ENCODE assay signal across 9 mouse cellular contexts in the genomic region with DNA sequence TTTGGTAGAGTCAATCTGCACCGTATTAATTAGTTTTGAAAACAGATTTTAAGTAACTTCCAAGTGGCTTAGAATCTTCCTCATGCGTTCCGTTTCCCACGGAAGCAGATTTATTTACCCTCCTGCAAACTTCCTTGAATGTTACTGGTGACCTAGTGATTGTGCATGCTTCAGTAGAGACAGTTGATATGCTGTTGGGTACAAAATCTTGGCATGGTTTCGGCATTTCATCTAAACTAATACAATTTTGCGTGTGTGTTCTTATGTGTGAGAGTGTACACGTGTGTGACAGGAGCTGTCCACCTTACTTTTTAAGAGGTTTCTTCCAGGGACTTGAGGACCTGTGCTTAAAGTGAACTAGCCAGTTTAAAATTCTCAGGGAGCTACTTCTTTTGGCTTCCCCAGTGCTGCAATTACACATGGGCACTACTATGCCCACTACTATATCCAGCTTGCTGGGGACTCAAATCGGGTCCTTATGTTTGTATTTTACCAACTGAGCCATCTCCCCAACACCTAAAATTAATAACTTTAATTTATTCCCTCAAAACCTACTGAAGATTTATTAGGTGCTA. TPM values are rescaled to one million over a fixed set of nuclear protein-coding genes. Genes with fewer than 3 reads are reported as not detected.
DNase-seq lines count a peak whose midpoint lies in the region; ATAC-seq lines count a peak whose summit lies in the region.
"Had no signal": no experiment of that assay in that cellular context is flagged by ENCODE, and none has a peak within 500 bp of the region (broad histone marks: within the 10 kb centered on the region; RNA-seq: fewer than 3 reads in every experiment).

No protein-coding gene starts in this region.

- no peak overlapping the region for H3K9ac ChIP-seq in hindbrain, embryonic 16.5 days (ENCODE audit: low read depth, low read length)
- no peak overlapping the region for H3K9ac ChIP-seq in midbrain, embryonic 16.5 days (ENCODE audit: low read depth, low read length)

- H3K4me3 ChIP-seq in hindbrain, embryonic 16.5 days (ENCODE audit: low read length) = peak overlapping the region; percentile 4; the same call in 1 of the 2 replicates
- peak overlapping the region; percentile 25; the same call in 1 of the 2 replicates for H3K4me3 ChIP-seq in midbrain, embryonic 16.5 days (ENCODE audit: low read depth, low read length)

- 57% methylated on average over 8 of the region's 8 CpGs for WGBS in hindbrain, embryonic 16.5 days
- 66% methylated on average over 8 of the region's 8 CpGs for WGBS in midbrain, embryonic 16.5 days

- ATAC-seq in hindbrain, embryonic 16.5 days = no peak
- ATAC-seq in midbrain, embryonic 16.5 days = no peak

- H3K36me3 ChIP-seq in hindbrain, embryonic 16.5 days (ENCODE audit: control insufficient read depth, insufficient read depth, low read length) = no peaks in the 10 kb centered on the region
- H3K36me3 ChIP-seq in midbrain, embryonic 16.5 days (ENCODE audit: control insufficient read depth, insufficient read depth, low read length) = no peaks in the 10 kb centered on the region

- peak overlapping the region; percentile 58 for H3K4me2 ChIP-seq in hindbrain, embryonic 16.5 days (ENCODE audit: low read length)
- H3K4me2 ChIP-seq in midbrain, embryonic 16.5 days (ENCODE audit: low read length) = peak overlapping the region; percentile 100

- peak; percentile 26 for DNase-seq in kidney, adult 9 months
- DNase-seq in kidney, postnatal 10 days = no peak
- DNase-seq in Muller cell, postnatal 12 days (ENCODE audit: inconsistent ontology term) = peak; percentile 5
- no peak for DNase-seq in retina, embryonic 14.5 days (ENCODE audit: low spot score)
- no peak for DNase-seq in adrenal gland, postnatal 4 days (ENCODE audit: low spot score in 2 of 2)
- no peak for DNase-seq in gastrocnemius, adult 18-20 months (ENCODE audit: low spot score)
- DNase-seq: layer of hippocampus, postnatal 36 days had no signal

- H3K27me3 ChIP-seq in hindbrain, embryonic 16.5 days (replicated peaks; ENCODE audit: control insufficient read depth, insufficient read depth, low read length) = no peaks in the 10 kb centered on the region
- H3K27me3 ChIP-seq in midbrain, embryonic 16.5 days (ENCODE audit: control insufficient read depth, insufficient read depth, low read depth, low read length) = no peaks in the 10 kb centered on the region

- H3K4me1 ChIP-seq in hindbrain, embryonic 16.5 days (ENCODE audit: control insufficient read depth, insufficient read depth, low read depth, low read length) = peaks cover 19% of the 10 kb centered on the region
- H3K4me1 ChIP-seq in midbrain, embryonic 16.5 days (ENCODE audit: control insufficient read depth, insufficient read depth, low read length) = peaks cover 25% of the 10 kb centered on the region

- no peak overlapping the region for H3K27ac ChIP-seq in hindbrain, embryonic 16.5 days (ENCODE audit: low read depth, low read length)
- H3K27ac ChIP-seq in midbrain, embryonic 16.5 days (ENCODE audit: low read length) = no peak overlapping the region

- H3K9me3 ChIP-seq in hindbrain, embryonic 16.5 days (ENCODE audit: control insufficient read depth, low read length) = no peaks in the 10 kb centered on the region
- no peaks in the 10 kb centered on the region for H3K9me3 ChIP-seq in midbrain, embryonic 16.5 days (replicated peaks; ENCODE audit: control insufficient read depth, low read length, poor library complexity, severe bottlenecking)

RNA-seq across cellular contexts. Expression of a gene that starts 3.0 kb away (rescaled TPM):
- 12.1 and 13.3 TPM in 2 replicates for polyA plus RNA-seq in hindbrain, embryonic 16.5 days (2015; fragmentation: Nextera tagmentation; extraction: Ambion mirVana)
- polyA plus RNA-seq in midbrain, embryonic 16.5 days (2015; fragmentation: Nextera tagmentation; extraction: Ambion mirVana) = 13.3 and 15.1 TPM in 2 replicates
- 10 to 100 TPM; 51.5 to 53.9 TPM for total RNA-seq in adrenal gland, postnatal 4 days (2021)
- 10 to 100 TPM; 19.3 to 22.3 TPM for total RNA-seq in gastrocnemius, adult 18-20 months (2021)

Comparison
In these comparisons a context has a peak if more than half of its experiments do, and no peak if none do; other contexts are left out.
1. DNase-seq: peak in kidney, adult 9 months (single experiment) and Muller cell, postnatal 12 days (single experiment); none in kidney, postnatal 10 days (single experiment), retina, embryonic 14.5 days (single experiment), adrenal gland, postnatal 4 days (0 of 2) and gastrocnemius, adult 18-20 months (single experiment).